ENCODE assay signal across 8 mouse cellular contexts in genomic region chr4:146483571-146484280, GRCm38 (mm10). TPM values are rescaled to one million over a fixed set of nuclear protein-coding genes. Genes with fewer than 3 reads are reported as not detected.
DNase-seq lines count a peak whose midpoint lies in the region; ATAC-seq and TF ChIP-seq lines count a peak whose summit lies in the region.
"Not testable (repeated sequence)": the region's sequence is repeated elsewhere in the genome, so short reads cannot be mapped to it uniquely, and the experiment has no call there.

No protein-coding gene starts in this region.

- not testable (repeated sequence) for H3K27me3 ChIP-seq in CH12.LX (replicated peaks); embryonic facial prominence, embryonic 11.5 days (ENCODE audit: control insufficient read depth, insufficient read depth, low read length); hindbrain, embryonic 11.5 days (ENCODE audit: control insufficient read depth, insufficient read depth, low read length); kidney, embryonic 16.5 days (ENCODE audit: insufficient read depth, low read length); liver, embryonic 14.5 days (ENCODE audit: control insufficient read depth, insufficient read depth, low read length); midbrain, embryonic 13.5 days; stomach, embryonic 14.5 days (ENCODE audit: control insufficient read depth, insufficient read depth, low read length)

- DNase-seq in CH12.LX (ENCODE audit: extremely low read depth); embryonic facial prominence, embryonic 11.5 days (ENCODE audit: low spot score); gastrocnemius, adult 2 months; hindbrain, embryonic 11.5 days (ENCODE audit: low spot score); liver, embryonic 14.5 days (ENCODE audit: low read depth in 3 of 3, low spot score in 3 of 3): not testable (repeated sequence)

- ATAC-seq in embryonic facial prominence, embryonic 11.5 days (replicated peaks; ENCODE audit: insufficient number of reproducible peaks, low FRiP score, low TSS enrichment, low read depth), result peak; percentile 68
- peak; percentile 49 for ATAC-seq in hindbrain, embryonic 11.5 days (ENCODE audit: low FRiP score)
- ATAC-seq in kidney, embryonic 16.5 days (ENCODE audit: low FRiP score, low TSS enrichment), result peak; percentile 52; the same call in 1 of the 2 replicates
- ATAC-seq in liver, embryonic 14.5 days (ENCODE audit: insufficient read depth), result peak; percentile 52
- ATAC-seq in midbrain, embryonic 13.5 days, result peak; percentile 60
- peak; percentile 50 for ATAC-seq in stomach, embryonic 14.5 days (ENCODE audit: insufficient number of reproducible peaks, insufficient read depth, low FRiP score, low read depth)

- H3K4me1 ChIP-seq in CH12.LX (ENCODE audit: control insufficient read depth in 1 of 2, insufficient read depth in 2 of 2); embryonic facial prominence, embryonic 11.5 days (ENCODE audit: control insufficient read depth, insufficient read depth, low read length); hindbrain, embryonic 11.5 days (replicated peaks; ENCODE audit: control insufficient read depth, insufficient read depth, low read length); kidney, embryonic 16.5 days (ENCODE audit: insufficient read depth, low read length); liver, embryonic 14.5 days (replicated peaks; ENCODE audit: control insufficient read depth in 2 of 2, insufficient read depth in 2 of 2, low read length in 1 of 2); midbrain, embryonic 13.5 days (replicated peaks); stomach, embryonic 14.5 days (ENCODE audit: control insufficient read depth, insufficient read depth, low read length): not testable (repeated sequence)

- H3K4me2 ChIP-seq in CH12.LX (ENCODE audit: insufficient read depth, low read depth, poor library complexity, severe bottlenecking); embryonic facial prominence, embryonic 11.5 days (ENCODE audit: low read depth, low read length); hindbrain, embryonic 11.5 days (replicated peaks; ENCODE audit: low read depth, low read length); kidney, embryonic 16.5 days (replicated peaks; ENCODE audit: low read depth, low read length); liver, embryonic 14.5 days (ENCODE audit: low read depth); midbrain, embryonic 13.5 days (replicated peaks); stomach, embryonic 14.5 days (replicated peaks; ENCODE audit: low read depth, low read length): not testable (repeated sequence)

- intact Hi-C loops in gastrocnemius, adult 2 months (cut with DNase I), result not testable (repeated sequence)

- not testable (repeated sequence) for H3K36me3 ChIP-seq in CH12.LX (replicated peaks in 1 of 2; ENCODE audit: control insufficient read depth in 1 of 2, insufficient read depth in 1 of 2, low read length in 1 of 2); embryonic facial prominence, embryonic 11.5 days (replicated peaks; ENCODE audit: control insufficient read depth, insufficient read depth, low read depth, low read length); hindbrain, embryonic 11.5 days (ENCODE audit: control insufficient read depth, insufficient read depth, low read length); kidney, embryonic 16.5 days (ENCODE audit: insufficient read depth, low read length); liver, embryonic 14.5 days (replicated peaks; ENCODE audit: control insufficient read depth, insufficient read depth, low read depth); midbrain, embryonic 13.5 days; stomach, embryonic 14.5 days (ENCODE audit: control insufficient read depth, insufficient read depth, low read length)

- TF ChIP-seq RAD21 in CH12.LX (IDR thresholded peaks at IDR 0.05; ENCODE audit: low read depth, low read length), result peak; percentile 7

- TF ChIP-seq EP300 in CH12.LX (IDR thresholded peaks at IDR 0.05; ENCODE audit: low read length); liver, embryonic 14.5 days (IDR thresholded peaks at IDR 0.05; ENCODE audit: low read depth): not testable (repeated sequence)

- in situ Hi-C loops in CH12.LX (cut with MboI; ENCODE audit: low pct_ligation_motif_present, low pct_unique_long_range_greater_than_20kb, low sequenced_read_pairs), result not testable (repeated sequence)

- not testable (repeated sequence) for H3K27ac ChIP-seq in CH12.LX (ENCODE audit: insufficient read depth, low read depth); embryonic facial prominence, embryonic 11.5 days (replicated peaks; ENCODE audit: low read depth, low read length); gastrocnemius, adult 2 months; hindbrain, embryonic 11.5 days (ENCODE audit: low read depth, low read length); kidney, embryonic 16.5 days (ENCODE audit: low read length); liver, embryonic 14.5 days; midbrain, embryonic 13.5 days; stomach, embryonic 14.5 days (ENCODE audit: low read length)

- H3K4me3 ChIP-seq in CH12.LX (replicated peaks in 1 of 3; ENCODE audit: low read depth in 2 of 3, low read length in 2 of 3, poor library complexity in 1 of 3); embryonic facial prominence, embryonic 11.5 days (ENCODE audit: low read depth, low read length); gastrocnemius, adult 2 months; hindbrain, embryonic 11.5 days (ENCODE audit: low read depth, low read length); kidney, embryonic 16.5 days (ENCODE audit: low read length); liver, embryonic 14.5 days (ENCODE audit: insufficient read depth in 1 of 2, low read depth in 2 of 2, low read length in 2 of 2); midbrain, embryonic 13.5 days (replicated peaks); stomach, embryonic 14.5 days (ENCODE audit: low read depth, low read length): not testable (repeated sequence)

- not testable (repeated sequence) for TF ChIP-seq POLR2A in CH12.LX (IDR thresholded peaks at IDR 0.05; ENCODE audit: low read depth, low read length)

- TF ChIP-seq CTCF in CH12.LX (conservative IDR thresholded peaks at IDR 0.05 in 1 of 2, IDR thresholded peaks at IDR 0.05 in 1 of 2; ENCODE audit: low read depth in 2 of 2, low read length in 2 of 2), result peak in 1 of 2 experiments; percentile 32; a peak in 3 of 4 replicates
- peak; percentile 21; the same call in 1 of the 2 replicates for TF ChIP-seq CTCF in gastrocnemius, adult 2 months (IDR thresholded peaks at IDR 0.05)
- peak; percentile 50 for TF ChIP-seq CTCF in liver, embryonic 14.5 days (IDR thresholded peaks at IDR 0.05; ENCODE audit: low read depth)

- H3K79me2 ChIP-seq in CH12.LX (replicated peaks; ENCODE audit: control insufficient read depth, extremely low read depth, insufficient read depth, poor library complexity, severe bottlenecking), result not testable (repeated sequence)

- WGBS in embryonic facial prominence, embryonic 11.5 days, result 73% methylated on average over 13 of the region's 13 CpGs
- 73% methylated on average over 13 of the region's 13 CpGs for WGBS in hindbrain, embryonic 11.5 days
- WGBS in kidney, embryonic 16.5 days, result 74% methylated on average over 13 of the region's 13 CpGs
- 55% methylated on average over 13 of the region's 13 CpGs for WGBS in liver, embryonic 14.5 days (ENCODE audit: insufficient replicate concordance)
- WGBS in midbrain, embryonic 13.5 days, result 74% methylated on average over 13 of the region's 13 CpGs
- 71% methylated on average over 13 of the region's 13 CpGs for WGBS in stomach, embryonic 14.5 days

- not testable (repeated sequence) for H3K9ac ChIP-seq in CH12.LX (ENCODE audit: insufficient read depth, low read depth); embryonic facial prominence, embryonic 11.5 days (replicated peaks; ENCODE audit: low read length); hindbrain, embryonic 11.5 days (ENCODE audit: low read depth, low read length); kidney, embryonic 16.5 days (replicated peaks; ENCODE audit: low read length); liver, embryonic 14.5 days (replicated peaks); midbrain, embryonic 13.5 days (replicated peaks); stomach, embryonic 14.5 days (replicated peaks; ENCODE audit: low read depth, low read length)

- dilution Hi-C loops in CH12.LX (cut with MboI; ENCODE audit: extremely low pct_ligation_motif_present, extremely low pct_unique_long_range_greater_than_20kb, low sequenced_read_pairs), result not testable (repeated sequence)

- H3K9me3 ChIP-seq in CH12.LX (replicated peaks; ENCODE audit: low read length), result peaks cover 22% of the 10 kb centered on the region
- peaks cover 26% of the 10 kb centered on the region for H3K9me3 ChIP-seq in embryonic facial prominence, embryonic 11.5 days (replicated peaks; ENCODE audit: control insufficient read depth, low read length)
- peaks cover 42% of the 10 kb centered on the region for H3K9me3 ChIP-seq in hindbrain, embryonic 11.5 days (ENCODE audit: control insufficient read depth, low read length)
- H3K9me3 ChIP-seq in kidney, embryonic 16.5 days (ENCODE audit: low read length), result peaks cover 56% of the 10 kb centered on the region
- H3K9me3 ChIP-seq in liver, embryonic 14.5 days (ENCODE audit: control insufficient read depth, low read length), result peaks cover 28% of the 10 kb centered on the region
- peaks cover 65% of the 10 kb centered on the region for H3K9me3 ChIP-seq in midbrain, embryonic 13.5 days
- H3K9me3 ChIP-seq in stomach, embryonic 14.5 days (ENCODE audit: control insufficient read depth, low read depth, low read length), result peaks cover 42% of the 10 kb centered on the region

RNA-seq across cellular contexts. Expression of gene Zfp981, which starts 18.1 kb away (rescaled TPM):
- total RNA-seq in CH12.LX (2012; rRNA removed) (not detected in 2 replicates), CH12.LX (2014; rRNA removed) (not detected in 2 replicates)
- not detected in 2 replicates for polyA plus RNA-seq in CH12.LX (2012; ENCODE audit: insufficient read length, low read depth)
- polyA plus RNA-seq in embryonic facial prominence, embryonic 11.5 days (2014; fragmentation: Nextera tagmentation; extraction: Ambion mirVana), result not detected in 2 replicates
- under 1 TPM in 1 of 2 experiments, not detected in 1; 0.33 TPM for total RNA-seq in gastrocnemius, adult 2 months (2021)
- 0.19 TPM in 1 of 2 replicates, not detected in the other for polyA plus RNA-seq in hindbrain, embryonic 11.5 days (2014; fragmentation: Nextera tagmentation; extraction: Ambion mirVana)
- 0.05 and 0.09 TPM in 2 replicates for polyA plus RNA-seq in kidney, embryonic 16.5 days (2015; fragmentation: Nextera tagmentation; extraction: Ambion mirVana)
- not detected in 2 replicates for polyA plus RNA-seq in liver, embryonic 14.5 days (2012; rRNA removed)
- 0.09 TPM in 1 of 2 replicates, not detected in the other for polyA plus RNA-seq in liver, embryonic 14.5 days (2014; fragmentation: Nextera tagmentation; extraction: Ambion mirVana)
- 0.09 TPM in 1 of 2 replicates, not detected in the other for polyA plus RNA-seq in midbrain, embryonic 13.5 days (2015; fragmentation: Nextera tagmentation; extraction: Ambion mirVana)
- polyA plus RNA-seq in stomach, embryonic 14.5 days (2014; fragmentation: Nextera tagmentation; extraction: Ambion mirVana), result 0.08 and 0.09 TPM in 2 replicates

RNA-seq across cellular contexts. Expression of gene Zfp992, which starts 34.9 kb away (rescaled TPM):
- 0.92 and 0.93 TPM in 2 replicates for total RNA-seq in CH12.LX (2012; rRNA removed)
- 1.4 and 2.0 TPM in 2 replicates for total RNA-seq in CH12.LX (2014; rRNA removed)
- polyA plus RNA-seq in CH12.LX (2012; ENCODE audit: insufficient read length, low read depth), result 2.3 and 3.8 TPM in 2 replicates
- 4.8 and 5.0 TPM in 2 replicates for polyA plus RNA-seq in embryonic facial prominence, embryonic 11.5 days (2014; fragmentation: Nextera tagmentation; extraction: Ambion mirVana)
- total RNA-seq in gastrocnemius, adult 2 months (2021), result under 1 TPM; 0.43 to 0.64 TPM
- 3.6 and 3.9 TPM in 2 replicates for polyA plus RNA-seq in hindbrain, embryonic 11.5 days (2014; fragmentation: Nextera tagmentation; extraction: Ambion mirVana)
- 3.2 and 3.4 TPM in 2 replicates for polyA plus RNA-seq in kidney, embryonic 16.5 days (2015; fragmentation: Nextera tagmentation; extraction: Ambion mirVana)
- polyA plus RNA-seq in liver, embryonic 14.5 days (2012; rRNA removed), result 1.1 and 2.1 TPM in 2 replicates
- polyA plus RNA-seq in liver, embryonic 14.5 days (2014; fragmentation: Nextera tagmentation; extraction: Ambion mirVana), result 2.9 and 3.3 TPM in 2 replicates
- polyA plus RNA-seq in midbrain, embryonic 13.5 days (2015; fragmentation: Nextera tagmentation; extraction: Ambion mirVana), result 1.9 and 2.0 TPM in 2 replicates
- polyA plus RNA-seq in stomach, embryonic 14.5 days (2014; fragmentation: Nextera tagmentation; extraction: Ambion mirVana), result 4.3 and 5.1 TPM in 2 replicates
